17 mouse cellular contexts compared by ENCODE assay signal in the genomic region with DNA sequence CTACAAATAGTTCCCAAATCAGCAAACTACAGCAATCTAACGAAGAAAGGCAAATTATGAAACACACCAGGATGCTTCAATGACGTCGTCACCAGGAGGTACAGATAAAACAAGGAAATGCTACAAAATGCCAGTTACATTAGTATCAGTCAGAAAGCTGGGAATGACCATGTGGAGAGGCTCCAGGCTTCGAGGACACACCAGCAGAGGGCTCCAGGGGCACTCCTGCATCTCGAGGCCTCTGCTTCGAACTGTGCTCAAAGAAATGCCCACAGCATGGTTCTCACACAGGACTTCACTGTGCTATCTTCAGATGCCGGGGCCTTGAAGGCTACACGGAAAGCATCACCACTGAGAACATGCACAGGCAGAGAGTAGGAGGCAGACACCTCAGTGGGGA.
DNase-seq lines count a peak whose midpoint lies in the region; ATAC-seq and TF ChIP-seq lines count a peak whose summit lies in the region.
"Had no signal": no experiment of that assay in that cellular context is flagged by ENCODE, and none has a peak within 500 bp of the region (broad histone marks: within the 10 kb centered on the region; RNA-seq: fewer than 3 reads in every experiment).

No protein-coding gene starts in this region.

- peak; percentile 40; the same call in 1 of the 2 replicates for ATAC-seq in frontal cortex, adult (ENCODE audit: low TSS enrichment)
- ATAC-seq: forebrain, embryonic 15.5 days; midbrain, embryonic 16.5 days had no signal

- H3K9ac ChIP-seq in ES-Bruce4 (ENCODE audit: low read depth, poor library complexity, severe bottlenecking), result no peak overlapping the region
- H3K9ac ChIP-seq: forebrain, embryonic 15.5 days; hindbrain, embryonic 12.5 days; liver, embryonic 13.5 days had no signal

- no peaks in the 10 kb centered on the region for H3K27me3 ChIP-seq in ES-Bruce4 (ENCODE audit: control insufficient read depth, insufficient read depth, low read length, poor library complexity, severe bottlenecking)
- H3K27me3 ChIP-seq: forebrain, embryonic 15.5 days; hindbrain, embryonic 12.5 days; liver, embryonic 13.5 days; megakaryocyte, embryonic 14.5 days had no signal

- no peak for TF ChIP-seq POLR2A in ES-Bruce4 (IDR thresholded peaks at IDR 0.05; ENCODE audit: insufficient read depth, low read length)
- TF ChIP-seq POLR2A in cortical plate, adult 2 months (IDR thresholded peaks at IDR 0.05; ENCODE audit: extremely low read depth, insufficient read depth, low read length), result no peak

- H3K4me3 ChIP-seq in layer of hippocampus, adult 2 months, result no peak overlapping the region
- no peak overlapping the region for H3K4me3 ChIP-seq in ES-Bruce4 (ENCODE audit: low read depth, low read length)
- H3K4me3 ChIP-seq in cortical plate, adult 2 months (ENCODE audit: insufficient read depth, low read length), result no peak overlapping the region
- H3K4me3 ChIP-seq: erythroblast, embryonic 14.5 days; forebrain, embryonic 15.5 days; hindbrain, embryonic 12.5 days; liver, embryonic 13.5 days; megakaryocyte, embryonic 14.5 days had no signal

- no peak for TF ChIP-seq EP300 in ES-Bruce4 (IDR thresholded peaks at IDR 0.05; ENCODE audit: insufficient read depth, low read depth, low read length)

- no peaks in the 10 kb centered on the region for H3K36me3 ChIP-seq in ES-Bruce4 (ENCODE audit: control insufficient read depth, insufficient read depth, low read length, poor library complexity, severe bottlenecking)
- H3K36me3 ChIP-seq: forebrain, embryonic 15.5 days had no signal

- no peak overlapping the region for H3K27ac ChIP-seq in layer of hippocampus, adult 2 months
- H3K27ac ChIP-seq in ES-Bruce4 (ENCODE audit: insufficient read depth, low read length), result no peak overlapping the region
- no peak overlapping the region for H3K27ac ChIP-seq in cortical plate, adult 2 months (ENCODE audit: insufficient read depth, low read length)
- H3K27ac ChIP-seq: forebrain, embryonic 15.5 days; hindbrain, embryonic 12.5 days; liver, embryonic 13.5 days had no signal

- no peaks in the 10 kb centered on the region for H3K9me3 ChIP-seq in ES-Bruce4 (replicated peaks; ENCODE audit: control insufficient read depth, insufficient read depth, low read length, poor library complexity, severe bottlenecking)
- H3K9me3 ChIP-seq: forebrain, embryonic 15.5 days; hindbrain, embryonic 12.5 days; liver, embryonic 13.5 days; megakaryocyte, embryonic 14.5 days had no signal

- peak; percentile 63 for TF ChIP-seq CTCF in layer of hippocampus, adult 2 months (conservative IDR thresholded peaks at IDR 0.05)
- TF ChIP-seq CTCF in ES-Bruce4 (IDR thresholded peaks at IDR 0.05; ENCODE audit: low read depth, low read length), result peak; percentile 29
- peak; percentile 13; the same call in 1 of the 2 replicates for TF ChIP-seq CTCF in cortical plate, adult 2 months (IDR thresholded peaks at IDR 0.05; ENCODE audit: extremely low read depth, insufficient read depth, low read length)

- H3K4me1 ChIP-seq in ES-Bruce4 (ENCODE audit: control insufficient read depth, insufficient read depth, low read length), result no peaks in the 10 kb centered on the region
- peaks cover 10% of the 10 kb centered on the region for H3K4me1 ChIP-seq in cortical plate, adult 2 months (ENCODE audit: control insufficient read depth, insufficient read depth, low read length)

- DNase-seq in frontal cortex, postnatal 10 days (ENCODE audit: low spot score in 2 of 2), result no peak
- DNase-seq in layer of hippocampus, adult 2 months (ENCODE audit: low spot score in 2 of 2), result no peak
- DNase-seq in layer of hippocampus, postnatal 25 days (ENCODE audit: extremely low spot score in 1 of 2, low spot score in 1 of 2), result no peak
- no peak for DNase-seq in spleen, adult 18-20 months
- DNase-seq: kidney, adult 11 months; kidney, postnatal 4 days; liver, embryonic 13.5 days; lung, postnatal 10 days; thymus, adult 2 months had no signal

Comparison
In these comparisons a context has a peak if more than half of its experiments do, and no peak if none do; other contexts are left out.
1. CTCF ChIP-seq: peak in every context shown above with its lines; median percentile 63 in layer of hippocampus, adult 2 months; 29 in ES-Bruce4; 13 in cortical plate, adult 2 months.